Mouse (Mus musculus) heart, embryonic 16.5 days (tissue): ENCODE measurements at regions not wholly inside any gene's neighbourhood (a gene's known extent, or its start where the extent isn't known, plus 50 kb on each side); places are given as distances from the start of the nearest gene placed in this dataset.

Experiments
- ATAC-seq: fragments of 200-750 bp; cut with Nextera tagmentation; replicated peaks from 2 replicates; pipeline ENCODE4 v1.8.0; 2017; ENCODE audit warnings: moderate number of reproducible peaks; ENCODE audit not compliant: insufficient read depth, low FRiP score; ENCODE audit errors: extremely low read depth
- H3K27ac ChIP-seq: fragments of 300-500 bp; sonication (generic); 2 replicates; pipeline ENCODE4 v1.5.1; 2014; ENCODE audit warnings: mild to moderate bottlenecking, low read length, control low read depth, moderate library complexity
- H3K27me3 ChIP-seq: fragments of 300-500 bp; sonication (generic); 2 replicates; pipeline ENCODE4 v1.6.1; 2014; ENCODE audit warnings: low read length, mixed read lengths; ENCODE audit not compliant: control insufficient read depth, insufficient read depth
- H3K36me3 ChIP-seq: fragments of 300-500 bp; sonication (generic); 2 replicates; pipeline ENCODE4 v1.6.1; 2014; ENCODE audit not compliant: control insufficient read depth, insufficient read depth
- H3K4me1 ChIP-seq: fragments of 300-500 bp; sonication (generic); 2 replicates; pipeline ENCODE4 v1.6.1; 2014; ENCODE audit warnings: low read length, mixed read lengths; ENCODE audit not compliant: control insufficient read depth, insufficient read depth
- H3K4me2 ChIP-seq: fragments of 300-500 bp; sonication (generic); 2 replicates; pipeline ENCODE4 v1.6.1; 2014; ENCODE audit warnings: low read depth, mild to moderate bottlenecking, control low read depth, low read length
- H3K4me3 ChIP-seq: fragments of 300-500 bp; sonication (generic); 2 replicates; pipeline ENCODE4 v1.5.1; 2014; ENCODE audit warnings: mild to moderate bottlenecking, control low read depth, low read length
- H3K9ac ChIP-seq: fragments of 300-500 bp; sonication (generic); 2 replicates; pipeline ENCODE4 v1.6.1; 2014; ENCODE audit warnings: low read length, control low read depth
- H3K9me3 ChIP-seq: fragments of 300-500 bp; sonication (generic); replicated peaks from 2 replicates; pipeline ENCODE4 v1.6.1; 2016; ENCODE audit warnings: low read length; ENCODE audit not compliant: control insufficient read depth
- WGBS: fragments of 180-500 bp; shearing (Covaris S2); extraction: QIAGEN DNeasy Blood & Tissue Kit; methylation state at CpG from one replicate; pipeline ENCODE4 v1.1.7; 2014; 5-methylcytosine and 5-hydroxymethylcytosine counted together

- H3K9ac ChIP-seq: no peak overlapping the region
- 57% methylated on average over 8 of the region's 8 CpGs for WGBS
- no peaks in the 10 kb centered on the region for H3K36me3 ChIP-seq
- no peaks in the 10 kb centered on the region for H3K4me1 ChIP-seq
- H3K27me3 ChIP-seq: no peaks in the 10 kb centered on the region
- ATAC-seq: no peak
- no peak overlapping the region for H3K4me2 ChIP-seq
- H3K4me3 ChIP-seq: no peak overlapping the region
- H3K27ac ChIP-seq: no peak overlapping the region
- no peaks in the 10 kb centered on the region for H3K9me3 ChIP-seq
These were observed 494.7 kb downstream of the Ppargc1a start for GRCm38 (mm10) chr5:51072674-51073468.

GRCm38 (mm10) chr5:51072146-51072545 is 495.4 kb downstream of the Ppargc1a start:
- no peaks in the 10 kb centered on the region for H3K36me3 ChIP-seq
- WGBS: 70% methylated on average over 2 of the region's 2 CpGs
- no peak overlapping the region for H3K27ac ChIP-seq
- no peak overlapping the region for H3K4me3 ChIP-seq
- no peak overlapping the region for H3K4me2 ChIP-seq
- no peaks in the 10 kb centered on the region for H3K4me1 ChIP-seq
- H3K27me3 ChIP-seq: no peaks in the 10 kb centered on the region
- no peak overlapping the region for H3K9ac ChIP-seq
- H3K9me3 ChIP-seq: no peaks in the 10 kb centered on the region
- ATAC-seq: no peak

- no peaks in the 10 kb centered on the region for H3K27me3 ChIP-seq
- H3K4me1 ChIP-seq: no peaks in the 10 kb centered on the region
- no peak overlapping the region for H3K4me2 ChIP-seq
- no peaks in the 10 kb centered on the region for H3K9me3 ChIP-seq
- H3K9ac ChIP-seq: no peak overlapping the region
- no peaks in the 10 kb centered on the region for H3K36me3 ChIP-seq
- no peak for ATAC-seq
- no peak overlapping the region for H3K4me3 ChIP-seq
- H3K27ac ChIP-seq: no peak overlapping the region
- 59% methylated on average over 1 of the region's 1 CpGs for WGBS
These were observed 497.9 kb downstream of the Ppargc1a start for GRCm38 (mm10) chr5:51069668-51070067.

- Histone ChIP-seq H3K27me3 (no peaks in the 10 kb centered on the region), H3K36me3 (no peaks in the 10 kb centered on the region), H3K4me3 (no peak overlapping the region), H3K9me3 (no peaks in the 10 kb centered on the region), H3K27ac (no peak overlapping the region), H3K4me1 (no peaks in the 10 kb centered on the region), H3K4me2 (no peak overlapping the region), H3K9ac (no peak overlapping the region)
- WGBS: 77% methylated on average over 2 of the region's 2 CpGs
- no peak for ATAC-seq
These were observed 521.7 kb downstream of the Ppargc1a start for GRCm38 (mm10) chr5:51045872-51046271.

GRCm38 (mm10) chr5:51041541-51042217 is 525.8 kb downstream of the Ppargc1a start:
- Histone ChIP-seq H3K9ac (no peak overlapping the region), H3K4me2 (no peak overlapping the region), H3K27ac (no peak overlapping the region), H3K4me1 (no peaks in the 10 kb centered on the region), H3K36me3 (no peaks in the 10 kb centered on the region), H3K27me3 (no peaks in the 10 kb centered on the region), H3K9me3 (no peaks in the 10 kb centered on the region), H3K4me3 (no peak overlapping the region)
- 65% methylated on average over 6 of the region's 6 CpGs for WGBS
- no peak for ATAC-seq

- no peaks in the 10 kb centered on the region for H3K9me3 ChIP-seq
- no peak overlapping the region for H3K4me3 ChIP-seq
- no peak overlapping the region for H3K4me2 ChIP-seq
- ATAC-seq: no peak
- no peaks in the 10 kb centered on the region for H3K4me1 ChIP-seq
- no peaks in the 10 kb centered on the region for H3K27me3 ChIP-seq
- no peak overlapping the region for H3K9ac ChIP-seq
- 79% methylated on average over 6 of the region's 6 CpGs for WGBS
- H3K36me3 ChIP-seq: no peaks in the 10 kb centered on the region
- no peak overlapping the region for H3K27ac ChIP-seq
These were observed 526.6 kb downstream of the Ppargc1a start for GRCm38 (mm10) chr5:51040926-51041325.

- no peaks in the 10 kb centered on the region for H3K9me3 ChIP-seq
- H3K4me3 ChIP-seq: no peak overlapping the region
- H3K9ac ChIP-seq: no peak overlapping the region
- no peaks in the 10 kb centered on the region for H3K36me3 ChIP-seq
- WGBS: 78% methylated on average over 6 of the region's 6 CpGs
- H3K27ac ChIP-seq: no peak overlapping the region
- no peak for ATAC-seq
- no peaks in the 10 kb centered on the region for H3K27me3 ChIP-seq
- no peak overlapping the region for H3K4me2 ChIP-seq
- no peaks in the 10 kb centered on the region for H3K4me1 ChIP-seq
These were observed 527.1 kb downstream of the Ppargc1a start for GRCm38 (mm10) chr5:51040463-51040862.

- Histone ChIP-seq H3K4me2 (no peak overlapping the region), H3K27me3 (no peaks in the 10 kb centered on the region), H3K4me1 (no peaks in the 10 kb centered on the region), H3K4me3 (no peak overlapping the region), H3K27ac (no peak overlapping the region), H3K9me3 (no peaks in the 10 kb centered on the region), H3K36me3 (no peaks in the 10 kb centered on the region), H3K9ac (no peak overlapping the region)
- WGBS: 78% methylated on average over 5 of the region's 5 CpGs
- ATAC-seq: no peak
These were observed 527.8 kb downstream of the Ppargc1a start for GRCm38 (mm10) chr5:51039713-51040178.

- Histone ChIP-seq H3K4me3 (no peak overlapping the region), H3K4me2 (no peak overlapping the region), H3K27ac (no peak overlapping the region), H3K36me3 (no peaks in the 10 kb centered on the region), H3K9ac (no peak overlapping the region), H3K4me1 (no peaks in the 10 kb centered on the region), H3K27me3 (no peaks in the 10 kb centered on the region), H3K9me3 (no peaks in the 10 kb centered on the region)
- ATAC-seq: no peak
- 68% methylated on average over 2 of the region's 2 CpGs for WGBS
These were observed 531.0 kb downstream of the Ppargc1a start for GRCm38 (mm10) chr5:51036450-51036990.
